Comparison of ENCODE assay signal across 8 mouse cellular contexts in the genomic region with DNA sequence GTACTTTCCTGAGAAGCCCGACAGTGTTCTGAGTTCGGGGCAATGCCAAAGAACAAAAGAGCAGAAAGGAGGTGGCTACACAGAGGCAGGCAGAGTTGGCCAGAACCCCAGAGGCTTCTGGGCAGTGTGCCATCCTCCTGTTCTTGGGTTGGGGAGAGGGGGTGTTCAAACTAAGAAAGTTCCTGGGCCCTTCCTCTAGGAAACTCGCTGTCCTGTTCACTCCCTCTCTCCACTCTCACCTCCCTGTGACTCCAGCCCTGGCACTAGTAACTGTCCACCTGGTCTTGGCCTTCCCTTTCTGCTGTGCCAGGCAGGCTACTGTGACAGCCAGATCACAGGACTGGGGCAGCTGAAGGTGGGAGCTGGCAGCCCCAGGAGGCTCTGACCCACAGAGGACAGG. TPM values are rescaled to one million over a fixed set of nuclear protein-coding genes. Genes with fewer than 3 reads are reported as not detected.
DNase-seq lines count a peak whose midpoint lies in the region; ATAC-seq and TF ChIP-seq lines count a peak whose summit lies in the region.

No protein-coding gene starts in this region.

- TF ChIP-seq CTCF in heart, adult 2 months (IDR thresholded peaks at IDR 0.05), result no peak

- no peak for TF ChIP-seq POLR2A in heart, adult 2 months (IDR thresholded peaks at IDR 0.05; ENCODE audit: insufficient read depth, low read depth, low read length)

- H3K9me3 ChIP-seq in heart, embryonic 12.5 days (replicated peaks), result no peaks in the 10 kb centered on the region
- no peaks in the 10 kb centered on the region for H3K9me3 ChIP-seq in liver, embryonic 11.5 days (ENCODE audit: control insufficient read depth, low read length)

- no peak overlapping the region for H3K4me2 ChIP-seq in heart, embryonic 12.5 days
- no peak overlapping the region for H3K4me2 ChIP-seq in liver, embryonic 11.5 days

- peak in 1 of 2 experiments; percentile 21 for DNase-seq in heart, adult 2 months
- DNase-seq in 3T3-L1 (ENCODE audit: low read depth, low spot score), result peak; percentile 42
- DNase-seq in cerebellum, adult 9-11 months, result peak; percentile 80
- DNase-seq in heart, postnatal 4 days, result peak; percentile 37
- DNase-seq in lung, postnatal 4 days, result peak; percentile 19 to 43
- DNase-seq in gastrocnemius, postnatal 14 days, result no peak
- DNase-seq in liver, embryonic 11.5 days (ENCODE audit: low spot score), result no peak

- H3K27me3 ChIP-seq in heart, adult 2 months (ENCODE audit: control insufficient read depth, insufficient read depth, low read length), result no peaks in the 10 kb centered on the region
- peaks cover 72% of the 10 kb centered on the region for H3K27me3 ChIP-seq in heart, embryonic 12.5 days (replicated peaks)
- peaks cover 49% of the 10 kb centered on the region for H3K27me3 ChIP-seq in liver, embryonic 11.5 days (replicated peaks; ENCODE audit: control insufficient read depth, insufficient read depth, low read length)

- TF ChIP-seq EP300 in heart, adult 2 months (IDR thresholded peaks at IDR 0.05; ENCODE audit: insufficient read depth, low read depth, low read length), result no peak

- peak overlapping the region; percentile 28; the same call in 1 of the 2 replicates for H3K9ac ChIP-seq in heart, adult 2 months (ENCODE audit: low read depth, low read length)
- H3K9ac ChIP-seq in heart, embryonic 12.5 days, result no peak overlapping the region
- no peak overlapping the region for H3K9ac ChIP-seq in liver, embryonic 11.5 days (ENCODE audit: low read depth, low read length)

- 53% methylated on average over 3 of the region's 3 CpGs for WGBS in heart, adult 2 months
- 57% methylated on average over 3 of the region's 3 CpGs for WGBS in heart, embryonic 12.5 days
- WGBS in liver, embryonic 11.5 days, result 67% methylated on average over 3 of the region's 3 CpGs

- H3K4me3 ChIP-seq in heart, adult 2 months, result no peak overlapping the region
- no peak overlapping the region for H3K4me3 ChIP-seq in heart, embryonic 12.5 days
- no peak overlapping the region for H3K4me3 ChIP-seq in liver, embryonic 11.5 days (ENCODE audit: low read depth, low read length)

- no peaks in the 10 kb centered on the region for H3K36me3 ChIP-seq in heart, adult 2 months (ENCODE audit: control insufficient read depth, insufficient read depth, low read length)
- H3K36me3 ChIP-seq in heart, embryonic 12.5 days, result no peaks in the 10 kb centered on the region
- no peaks in the 10 kb centered on the region for H3K36me3 ChIP-seq in liver, embryonic 11.5 days (ENCODE audit: control insufficient read depth, insufficient read depth, low read length)

- no peaks in the 10 kb centered on the region for H3K79me2 ChIP-seq in heart, adult 2 months (replicated peaks; ENCODE audit: control insufficient read depth, insufficient read depth, low read length)

- ATAC-seq in heart, embryonic 12.5 days (ENCODE audit: insufficient number of reproducible peaks, low FRiP score), result no peak
- no peak for ATAC-seq in liver, embryonic 11.5 days (replicated peaks; ENCODE audit: low FRiP score)

- no peak overlapping the region for H3K27ac ChIP-seq in heart, adult 2 months
- no peak overlapping the region for H3K27ac ChIP-seq in heart, embryonic 12.5 days (ENCODE audit: poor library complexity, severe bottlenecking)
- no peak overlapping the region for H3K27ac ChIP-seq in liver, embryonic 11.5 days (ENCODE audit: low read depth, low read length)

- H3K4me1 ChIP-seq in heart, adult 2 months (ENCODE audit: control insufficient read depth, insufficient read depth, low read length), result no peaks in the 10 kb centered on the region; the same call in 1 of the 2 replicates
- H3K4me1 ChIP-seq in heart, embryonic 12.5 days (replicated peaks), result 0 out of 2 replicates have a peak, but pooled peaks cover 4% of the 10 kb centered on the region
- H3K4me1 ChIP-seq in liver, embryonic 11.5 days (replicated peaks; ENCODE audit: control insufficient read depth, insufficient read depth, low read length), result no peaks in the 10 kb centered on the region

- intact Hi-C loops in heart, adult 2 months (cut with DNase I), result no loop called here
- intact Hi-C loops in gastrocnemius, postnatal 14 days (cut with DNase I; ENCODE audit: low total_unique reads), result no loop called here

RNA-seq across cellular contexts. Expression of a gene that starts 1.6 kb away (rescaled TPM):
- 1 to 10 TPM; 6.6 to 8.2 TPM for total RNA-seq in heart, adult 2 months (2021)
- polyA plus RNA-seq in heart, adult 2 months (2012; rRNA removed), result 7.8 and 7.9 TPM in 2 replicates
- 2.1 and 2.3 TPM in 2 replicates for polyA plus RNA-seq in heart, embryonic 12.5 days (2016; fragmentation: Nextera tagmentation; extraction: Ambion mirVana)
- 10 to 100 TPM; 41.9 to 43.9 TPM for total RNA-seq in heart, postnatal 4 days (2021)
- 10 to 100 TPM in 1 of 2 experiments, 1 to 10 TPM in 1; 9.1 to 16.8 TPM for total RNA-seq in gastrocnemius, postnatal 14 days (2021)
- polyA plus RNA-seq in liver, embryonic 11.5 days (2014; fragmentation: Nextera tagmentation; extraction: Ambion mirVana), result 0.60 and 0.95 TPM in 2 replicates

Comparison
In these comparisons a context has a peak if more than half of its experiments do, and no peak if none do; other contexts are left out.
1. DNase-seq: peak in 3T3-L1 (single experiment), cerebellum, adult 9-11 months (single experiment), heart, postnatal 4 days (single experiment) and lung, postnatal 4 days (2 of 2); none in gastrocnemius, postnatal 14 days (single experiment) and liver, embryonic 11.5 days (single experiment).